Mouse (Mus musculus): ENCODE results near the gene Cnksr3. TPM values are rescaled to one million over a fixed set of nuclear protein-coding genes. Genes with fewer than 3 reads are reported as not detected.

The Cnksr3 gene
- 6.7 and 6.9 TPM in 2 replicates for polyA plus RNA-seq (2016; fragmentation: Nextera tagmentation; extraction: Ambion mirVana)

- H3K9me3 ChIP-seq: no peaks in the 10 kb centered on the region
- H3K27me3 ChIP-seq: no peaks in the 10 kb centered on the region
- H3K27ac ChIP-seq: peak within 1 kb of the TSS; percentile 78
- H3K4me3 ChIP-seq (replicated peaks): peak within 1 kb of the TSS; percentile 68
- peak within 1 kb of the TSS; percentile 74 for H3K9ac ChIP-seq
- under 1% methylated on average over 68 of the region's 74 CpGs for WGBS
- peak; percentile 90 for ATAC-seq (ENCODE audit: low FRiP score)
- H3K4me1 ChIP-seq: peaks cover 22% of the 10 kb centered on the region
- H3K36me3 ChIP-seq (replicated peaks): no peaks in the 10 kb centered on the region
- H3K4me2 ChIP-seq: peak within 1 kb of the TSS; percentile 89
These were observed at the start of gene Cnksr3 for GRCm38 (mm10) chr10:7211696-7212482. Cnksr3 (minus strand) TSS chr10:7212237.

GRCm38 (mm10) chr10:7260166-7261108 lies 48.4 kb upstream of the Cnksr3 start:
- Histone ChIP-seq H3K4me2 (no peak overlapping the region), H3K36me3 (replicated peaks) (no peaks in the 10 kb centered on the region), H3K9ac (no peak overlapping the region), H3K9me3 (no peaks in the 10 kb centered on the region), H3K4me3 (replicated peaks) (no peak overlapping the region), H3K27ac (no peak overlapping the region), H3K4me1 (peaks cover 7% of the 10 kb centered on the region), H3K27me3 (no peaks in the 10 kb centered on the region)
- WGBS: 57% methylated on average over 10 of the region's 10 CpGs
- no peak for ATAC-seq (ENCODE audit: low FRiP score)

- Histone ChIP-seq H3K36me3 (replicated peaks) (no peaks in the 10 kb centered on the region), H3K4me1 (no peaks in the 10 kb centered on the region), H3K9me3 (no peaks in the 10 kb centered on the region), H3K27ac (no peak overlapping the region), H3K4me2 (no peak overlapping the region), H3K27me3 (no peaks in the 10 kb centered on the region), H3K9ac (no peak overlapping the region), H3K4me3 (replicated peaks) (no peak overlapping the region)
- WGBS: 84% methylated on average over 5 of the region's 5 CpGs
- ATAC-seq (ENCODE audit: low FRiP score): no peak
These were observed 46.6 kb upstream of the Cnksr3 start for GRCm38 (mm10) chr10:7258607-7259006.

- Histone ChIP-seq H3K9me3 (no peaks in the 10 kb centered on the region), H3K4me2 (no peak overlapping the region), H3K36me3 (replicated peaks) (no peaks in the 10 kb centered on the region), H3K4me1 (no peaks in the 10 kb centered on the region), H3K27ac (no peak overlapping the region), H3K27me3 (no peaks in the 10 kb centered on the region), H3K9ac (no peak overlapping the region), H3K4me3 (replicated peaks) (no peak overlapping the region)
- ATAC-seq (ENCODE audit: low FRiP score): no peak
- WGBS: 82% methylated on average over 2 of the region's 2 CpGs
These were observed 38.4 kb upstream of the Cnksr3 start for GRCm38 (mm10) chr10:7250455-7250854.

- H3K27me3 ChIP-seq: no peaks in the 10 kb centered on the region
- H3K27ac ChIP-seq: no peak overlapping the region
- no peak overlapping the region for H3K4me3 ChIP-seq (replicated peaks)
- H3K4me2 ChIP-seq: no peak overlapping the region
- no peaks in the 10 kb centered on the region for H3K36me3 ChIP-seq (replicated peaks)
- no peak for ATAC-seq (ENCODE audit: low FRiP score)
- 22% methylated on average over 3 of the region's 5 CpGs for WGBS
- no peaks in the 10 kb centered on the region for H3K9me3 ChIP-seq
- no peak overlapping the region for H3K9ac ChIP-seq
- no peaks in the 10 kb centered on the region; the same call in 1 of the 2 replicates for H3K4me1 ChIP-seq
These were observed 22.6 kb upstream of the Cnksr3 start for GRCm38 (mm10) chr10:7234601-7235000.

GRCm38 (mm10) chr10:7217551-7218127 lies 5.6 kb upstream of the Cnksr3 start:
- no peaks in the 10 kb centered on the region for H3K9me3 ChIP-seq
- no peaks in the 10 kb centered on the region for H3K36me3 ChIP-seq (replicated peaks)
- H3K27me3 ChIP-seq: no peaks in the 10 kb centered on the region
- no peak overlapping the region for H3K4me2 ChIP-seq
- H3K27ac ChIP-seq: no peak overlapping the region
- H3K4me3 ChIP-seq (replicated peaks): no peak overlapping the region
- peaks cover 5% of the 10 kb centered on the region for H3K4me1 ChIP-seq
- H3K9ac ChIP-seq: no peak overlapping the region
- 83% methylated on average over 3 of the region's 3 CpGs for WGBS
- ATAC-seq (ENCODE audit: low FRiP score): no peak

GRCm38 (mm10) chr10:7214718-7215117 lies 2.7 kb upstream of the Cnksr3 start:
- H3K27me3 ChIP-seq: no peaks in the 10 kb centered on the region
- no peak for ATAC-seq (ENCODE audit: low FRiP score)
- no peaks in the 10 kb centered on the region for H3K9me3 ChIP-seq
- H3K4me2 ChIP-seq: no peak overlapping the region
- H3K4me1 ChIP-seq: peaks cover 19% of the 10 kb centered on the region
- no peak overlapping the region for H3K4me3 ChIP-seq (replicated peaks)
- WGBS: 81% methylated on average over 4 of the region's 4 CpGs
- no peak overlapping the region for H3K9ac ChIP-seq
- H3K27ac ChIP-seq: no peak overlapping the region
- no peaks in the 10 kb centered on the region for H3K36me3 ChIP-seq (replicated peaks)

- WGBS: 67% methylated on average over 10 of the region's 10 CpGs
- no peak overlapping the region for H3K27ac ChIP-seq
- no peaks in the 10 kb centered on the region for H3K36me3 ChIP-seq (replicated peaks)
- no peak overlapping the region for H3K9ac ChIP-seq
- ATAC-seq (ENCODE audit: low FRiP score): no peak
- H3K27me3 ChIP-seq: no peaks in the 10 kb centered on the region
- no peaks in the 10 kb centered on the region for H3K9me3 ChIP-seq
- peak overlapping the region; percentile 89 for H3K4me2 ChIP-seq
- peaks cover 22% of the 10 kb centered on the region for H3K4me1 ChIP-seq
- no peak overlapping the region for H3K4me3 ChIP-seq (replicated peaks)
These were observed 1.1 kb upstream of the Cnksr3 start for GRCm38 (mm10) chr10:7213066-7213630.

GRCm38 (mm10) chr10:7212537-7212936 lies 500 bp upstream of the Cnksr3 start:
- Histone ChIP-seq H3K27ac (no peak overlapping the region), H3K4me1 (peaks cover 22% of the 10 kb centered on the region), H3K9me3 (no peaks in the 10 kb centered on the region), H3K4me2 (peak overlapping the region; percentile 89), H3K9ac (peak overlapping the region; percentile 46; the same call in 1 of the 2 replicates), H3K27me3 (no peaks in the 10 kb centered on the region), H3K4me3 (replicated peaks) (peak overlapping the region; percentile 68), H3K36me3 (replicated peaks) (no peaks in the 10 kb centered on the region)
- WGBS: 31% methylated on average over 10 of the region's 10 CpGs
- ATAC-seq (ENCODE audit: low FRiP score): peak; percentile 16; the same call in 1 of the 2 replicates

GRCm38 (mm10) chr10:7210991-7211695 lies 894 bp downstream of the Cnksr3 start:
- Histone ChIP-seq H3K36me3 (replicated peaks) (no peaks in the 10 kb centered on the region), H3K4me1 (peaks cover 22% of the 10 kb centered on the region), H3K9ac (peak overlapping the region; percentile 74), H3K9me3 (no peaks in the 10 kb centered on the region), H3K27me3 (no peaks in the 10 kb centered on the region), H3K4me3 (replicated peaks) (peak overlapping the region; percentile 68), H3K4me2 (peak overlapping the region; percentile 89), H3K27ac (peak overlapping the region; percentile 78; the same call in 1 of the 2 replicates)
- ATAC-seq (ENCODE audit: low FRiP score): peak; percentile 86
- under 1% methylated on average over 41 of the region's 41 CpGs for WGBS

- no peaks in the 10 kb centered on the region for H3K9me3 ChIP-seq
- H3K9ac ChIP-seq: peak overlapping the region; percentile 74; the same call in 1 of the 2 replicates
These were observed 2.2 kb downstream of the Cnksr3 start for GRCm38 (mm10) chr10:7209691-7210455.

More at GRCm38 (mm10) chr10:7209691-7210455, 2.2 kb downstream of the Cnksr3 start:
- no peak overlapping the region for H3K27ac ChIP-seq
- H3K4me2 ChIP-seq: peak overlapping the region; percentile 89
- 79% methylated on average over 5 of the region's 5 CpGs for WGBS
- peaks cover 22% of the 10 kb centered on the region for H3K4me1 ChIP-seq
- no peaks in the 10 kb centered on the region for H3K36me3 ChIP-seq (replicated peaks)
- ATAC-seq (ENCODE audit: low FRiP score): no peak
- no peaks in the 10 kb centered on the region for H3K27me3 ChIP-seq
- H3K4me3 ChIP-seq (replicated peaks): peak overlapping the region; percentile 68

Measured in forebrain, embryonic 12.5 days (tissue).